Mouse (Mus musculus): ENCODE data around the gene Slc12a6. TPM values are rescaled to one million over a fixed set of nuclear protein-coding genes. Genes with fewer than 3 reads are reported as not detected.

Slc12a6 gene
- polyA plus RNA-seq, 1 experiment from 2014 or later = 10.1 TPM

GRCm38 (mm10) chr2:112245307-112245706 lies 20.3 kb upstream of the Slc12a6 start:
- H3K27me3 ChIP-seq (ENCODE audit: poor library complexity, severe bottlenecking) = 0 out of 2 replicates have a peak, but pooled peaks cover 4% of the 10 kb centered on the region
- DNase-seq (ENCODE audit: extremely low spot score, low spot score) = no peak
- peaks cover 22% of the 10 kb centered on the region for H3K4me1 ChIP-seq
- H3K9me3 ChIP-seq = no peaks in the 10 kb centered on the region
- H3K27ac ChIP-seq = no peak overlapping the region
- peaks cover 45% of the 10 kb centered on the region for H3K36me3 ChIP-seq (replicated peaks)
- no peak overlapping the region for H3K4me3 ChIP-seq
- WGBS = 91% methylated on average over 5 of the region's 5 CpGs

- H3K4me3 ChIP-seq = no peak overlapping the region
- H3K27ac ChIP-seq = no peak overlapping the region
- peaks cover 13% of the 10 kb centered on the region; the same call in 1 of the 2 replicates for H3K4me1 ChIP-seq
- 0 out of 2 replicates have a peak, but pooled peaks cover 2% of the 10 kb centered on the region for H3K27me3 ChIP-seq (ENCODE audit: poor library complexity, severe bottlenecking)
- peaks cover 45% of the 10 kb centered on the region for H3K36me3 ChIP-seq (replicated peaks)
- H3K9me3 ChIP-seq = no peaks in the 10 kb centered on the region
- 94% methylated on average over 6 of the region's 6 CpGs for WGBS
- no peak for DNase-seq (ENCODE audit: extremely low spot score, low spot score)
Observed at GRCm38 (mm10) chr2:112246193-112246592, 19.4 kb upstream of the Slc12a6 start.

- no peak for DNase-seq (ENCODE audit: extremely low spot score, low spot score)
- Histone ChIP-seq H3K9me3 (no peaks in the 10 kb centered on the region), H3K4me3 (no peak overlapping the region), H3K36me3 (replicated peaks) (peaks cover 42% of the 10 kb centered on the region), H3K27me3 (ENCODE audit: poor library complexity, severe bottlenecking) (no peaks in the 10 kb centered on the region), H3K27ac (no peak overlapping the region), H3K4me1 (peaks cover 8% of the 10 kb centered on the region)
- 87% methylated on average over 10 of the region's 10 CpGs for WGBS
Observed at GRCm38 (mm10) chr2:112247323-112247722, 18.3 kb upstream of the Slc12a6 start.

- Histone ChIP-seq H3K36me3 (replicated peaks) (peaks cover 19% of the 10 kb centered on the region), H3K27ac (no peak overlapping the region), H3K4me1 (peaks cover 4% of the 10 kb centered on the region), H3K27me3 (ENCODE audit: poor library complexity, severe bottlenecking) (no peaks in the 10 kb centered on the region), H3K4me3 (no peak overlapping the region), H3K9me3 (no peaks in the 10 kb centered on the region)
- 89% methylated on average over 10 of the region's 10 CpGs for WGBS
- no peak for DNase-seq (ENCODE audit: extremely low spot score, low spot score)
Observed at GRCm38 (mm10) chr2:112249780-112250453, 15.7 kb upstream of the Slc12a6 start.

- no peak overlapping the region for H3K27ac ChIP-seq
- 79% methylated on average over 7 of the region's 7 CpGs for WGBS
- H3K9me3 ChIP-seq = no peaks in the 10 kb centered on the region
- peaks cover 4% of the 10 kb centered on the region for H3K4me1 ChIP-seq
- no peak overlapping the region for H3K4me3 ChIP-seq
- no peaks in the 10 kb centered on the region for H3K27me3 ChIP-seq (ENCODE audit: poor library complexity, severe bottlenecking)
- H3K36me3 ChIP-seq (replicated peaks) = no peaks in the 10 kb centered on the region
- DNase-seq (ENCODE audit: extremely low spot score, low spot score) = no peak
Observed at GRCm38 (mm10) chr2:112254675-112255515, 10.7 kb upstream of the Slc12a6 start.

GRCm38 (mm10) chr2:112259241-112259962 lies 6.2 kb upstream of the Slc12a6 start, which contains the start of gene Nutm1:
Gene Nutm1 (minus strand): TSS chr2:112259291.
- DNase-seq (ENCODE audit: extremely low spot score, low spot score) = no peak
- Histone ChIP-seq H3K9me3 (no peaks in the 10 kb centered on the region), H3K36me3 (replicated peaks) (peaks cover 4% of the 10 kb centered on the region; the same call in 1 of the 2 replicates), H3K27me3 (ENCODE audit: poor library complexity, severe bottlenecking) (no peaks in the 10 kb centered on the region), H3K4me1 (peaks cover 11% of the 10 kb centered on the region), H3K27ac (no peak within 1 kb of the TSS), H3K4me3 (no peak within 1 kb of the TSS)
- WGBS = 75% methylated on average over 10 of the region's 10 CpGs

GRCm38 (mm10) chr2:112261748-112262653 lies 3.6 kb upstream of the Slc12a6 start, which contains the start of gene Nop10:
Gene Nop10 (plus strand): TSS chr2:112261926.
- Histone ChIP-seq H3K36me3 (replicated peaks) (peaks cover 4% of the 10 kb centered on the region; the same call in 1 of the 2 replicates), H3K27me3 (ENCODE audit: poor library complexity, severe bottlenecking) (no peaks in the 10 kb centered on the region), H3K9me3 (no peaks in the 10 kb centered on the region), H3K4me3 (peak within 1 kb of the TSS; percentile 64), H3K4me1 (peaks cover 31% of the 10 kb centered on the region), H3K27ac (peak within 1 kb of the TSS; percentile 84)
- DNase-seq (ENCODE audit: extremely low spot score, low spot score) = peak; percentile 82
- WGBS = under 1% methylated on average over 36 of the region's 36 CpGs

GRCm38 (mm10) chr2:112262779-112263295 lies 2.8 kb upstream of the Slc12a6 start:
- Histone ChIP-seq H3K27ac (peak overlapping the region; percentile 84), H3K4me1 (peaks cover 37% of the 10 kb centered on the region), H3K4me3 (peak overlapping the region; percentile 64), H3K27me3 (ENCODE audit: poor library complexity, severe bottlenecking) (no peaks in the 10 kb centered on the region), H3K36me3 (replicated peaks) (peaks cover 4% of the 10 kb centered on the region; the same call in 1 of the 2 replicates), H3K9me3 (no peaks in the 10 kb centered on the region)
- no peak for DNase-seq (ENCODE audit: extremely low spot score, low spot score)
- 44% methylated on average over 4 of the region's 4 CpGs for WGBS

- H3K27ac ChIP-seq = no peak overlapping the region
Observed at GRCm38 (mm10) chr2:112264364-112264763, 1.3 kb upstream of the Slc12a6 start.

GRCm38 (mm10) chr2:112266242-112266592 lies 592 bp downstream of the Slc12a6 start, which contains the start of gene Gm21985:
Gene Gm21985 (plus strand): TSS chr2:112266314.
- DNase-seq (ENCODE audit: extremely low spot score, low spot score) = peak; percentile 35
- no peaks in the 10 kb centered on the region for H3K9me3 ChIP-seq
- H3K27me3 ChIP-seq (ENCODE audit: poor library complexity, severe bottlenecking) = no peaks in the 10 kb centered on the region
- H3K4me3 ChIP-seq = peak within 1 kb of the TSS; percentile 80
- peak within 1 kb of the TSS; percentile 94 for H3K27ac ChIP-seq
- 3% methylated on average over 11 of the region's 11 CpGs for WGBS
- peaks cover 4% of the 10 kb centered on the region; the same call in 1 of the 2 replicates for H3K36me3 ChIP-seq (replicated peaks)
- H3K4me1 ChIP-seq = peaks cover 37% of the 10 kb centered on the region

More at GRCm38 (mm10) chr2:112264364-112264763, 1.3 kb upstream of the Slc12a6 start:
- 85% methylated on average over 4 of the region's 4 CpGs for WGBS
- no peaks in the 10 kb centered on the region for H3K9me3 ChIP-seq
- peaks cover 37% of the 10 kb centered on the region for H3K4me1 ChIP-seq
- H3K36me3 ChIP-seq (replicated peaks) = peaks cover 4% of the 10 kb centered on the region; the same call in 1 of the 2 replicates
- no peak overlapping the region for H3K4me3 ChIP-seq
- DNase-seq (ENCODE audit: extremely low spot score, low spot score) = no peak
- no peaks in the 10 kb centered on the region for H3K27me3 ChIP-seq (ENCODE audit: poor library complexity, severe bottlenecking)

- Histone ChIP-seq H3K36me3 (replicated peaks) (peaks cover 4% of the 10 kb centered on the region; the same call in 1 of the 2 replicates), H3K4me3 (peak overlapping the region; percentile 80), H3K9me3 (no peaks in the 10 kb centered on the region), H3K27me3 (ENCODE audit: poor library complexity, severe bottlenecking) (no peaks in the 10 kb centered on the region), H3K4me1 (peaks cover 37% of the 10 kb centered on the region), H3K27ac (no peak overlapping the region)
- 72% methylated on average over 10 of the region's 10 CpGs for WGBS
- no peak for DNase-seq (ENCODE audit: extremely low spot score, low spot score)
Observed at GRCm38 (mm10) chr2:112266780-112267179, 1.2 kb downstream of the Slc12a6 start.
